Mouse (Mus musculus): ENCODE results near the gene Phox2b.

The Phox2b gene

GRCm38 (mm10) chr5:67098733-67099323 is at the start of gene Phox2b:
TSS of gene Phox2b (minus strand) at chr5:67099301.
- Histone ChIP-seq H3K36me3 (ENCODE audit: control insufficient read depth, insufficient read depth, low read length, poor library complexity, severe bottlenecking) (no peaks in the 10 kb centered on the region), H3K27me3 (ENCODE audit: control insufficient read depth, insufficient read depth, low read length, poor library complexity, severe bottlenecking) (no peaks in the 10 kb centered on the region; the same call in 1 of the 2 replicates)
- DNase-seq (ENCODE audit: low read depth, low spot score) = no peak

DNA sequence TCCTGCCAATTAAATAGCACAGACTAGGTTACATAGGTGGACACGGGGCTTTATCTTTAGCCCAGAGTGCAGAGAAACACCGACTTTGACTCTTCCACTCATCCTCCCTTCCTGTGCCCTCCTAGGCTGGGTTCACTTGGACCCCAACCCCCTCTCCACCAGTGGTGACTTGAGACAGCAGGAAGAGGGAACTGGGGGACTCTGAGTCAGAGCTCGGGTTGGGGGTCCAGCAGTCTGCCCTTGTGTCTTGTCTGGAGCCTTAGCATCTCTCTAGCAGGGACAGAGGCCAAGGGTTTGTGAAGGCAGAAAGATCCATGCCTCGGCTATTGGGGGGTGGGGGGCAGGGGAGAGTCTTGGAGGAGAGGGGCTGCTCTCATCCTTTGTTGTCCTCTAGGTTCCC is 43.5 kb upstream of the Phox2b start:
- no peaks in the 10 kb centered on the region for H3K27me3 ChIP-seq (ENCODE audit: control insufficient read depth, insufficient read depth, low read length, poor library complexity, severe bottlenecking)
- DNase-seq (ENCODE audit: low read depth, low spot score) = no peak

DNA sequence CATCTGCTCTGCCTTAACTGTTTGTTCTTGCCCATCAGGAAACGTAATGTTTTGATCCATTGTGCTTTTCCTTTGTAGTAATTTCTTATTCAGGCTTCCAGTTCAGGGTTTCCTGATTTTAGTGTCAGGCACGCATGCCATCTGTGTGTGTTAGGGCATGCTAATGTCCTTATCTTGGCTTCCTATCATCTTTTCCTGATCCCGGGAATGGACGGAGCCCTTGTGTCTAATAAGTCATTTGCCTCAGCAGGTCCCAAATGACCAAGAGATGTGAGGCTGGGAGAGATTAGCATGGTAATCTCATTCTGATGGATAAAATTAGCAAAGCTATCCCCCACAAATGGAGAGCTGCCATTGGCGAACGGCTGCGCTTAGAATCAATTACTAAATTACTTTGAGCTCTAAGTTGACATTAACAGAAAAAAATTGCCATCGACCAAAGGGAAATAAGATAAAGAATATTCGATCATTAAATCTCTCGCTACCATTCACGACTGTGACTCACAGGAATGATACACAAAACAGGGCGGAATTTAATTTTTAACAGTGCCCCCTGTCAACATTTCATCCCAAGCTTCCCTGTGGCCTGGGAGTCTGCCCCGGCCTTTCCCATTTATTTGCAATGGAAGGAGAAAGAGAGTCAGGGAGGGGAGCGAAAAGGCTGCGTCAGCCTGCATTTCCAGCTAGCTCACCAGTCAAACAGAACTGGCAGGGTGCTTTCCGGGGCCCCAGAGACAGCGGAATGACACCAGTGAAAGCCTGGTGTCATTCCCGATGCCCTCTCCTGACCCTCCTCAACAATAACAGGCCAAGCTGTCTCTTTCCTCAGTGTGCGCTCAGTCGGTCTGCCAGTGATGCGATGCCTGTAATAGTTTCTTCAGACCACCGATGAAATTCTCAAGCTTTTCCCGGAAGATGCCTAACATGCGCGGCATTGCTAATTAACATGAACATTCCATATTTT is 40.2 kb upstream of the Phox2b start:
- Histone ChIP-seq H3K36me3 (ENCODE audit: control insufficient read depth, insufficient read depth, low read length, poor library complexity, severe bottlenecking) (no peaks in the 10 kb centered on the region), H3K27me3 (ENCODE audit: control insufficient read depth, insufficient read depth, low read length, poor library complexity, severe bottlenecking) (no peaks in the 10 kb centered on the region)
- DNase-seq (ENCODE audit: low read depth, low spot score) = no peak

More for the DNA sequence above, 43.5 kb upstream of the Phox2b start:
- H3K36me3 ChIP-seq (ENCODE audit: control insufficient read depth, insufficient read depth, low read length, poor library complexity, severe bottlenecking) = no peaks in the 10 kb centered on the region

- H3K27me3 ChIP-seq (ENCODE audit: control insufficient read depth, insufficient read depth, low read length, poor library complexity, severe bottlenecking) = no peaks in the 10 kb centered on the region
- no peaks in the 10 kb centered on the region for H3K36me3 ChIP-seq (ENCODE audit: control insufficient read depth, insufficient read depth, low read length, poor library complexity, severe bottlenecking)
- DNase-seq (ENCODE audit: low read depth, low spot score) = no peak
These were observed 39.5 kb upstream of the Phox2b start for GRCm38 (mm10) chr5:67138643-67139042.

- DNase-seq (ENCODE audit: low read depth, low spot score) = no peak
These were observed 35.6 kb upstream of the Phox2b start for GRCm38 (mm10) chr5:67134698-67135097.

DNA sequence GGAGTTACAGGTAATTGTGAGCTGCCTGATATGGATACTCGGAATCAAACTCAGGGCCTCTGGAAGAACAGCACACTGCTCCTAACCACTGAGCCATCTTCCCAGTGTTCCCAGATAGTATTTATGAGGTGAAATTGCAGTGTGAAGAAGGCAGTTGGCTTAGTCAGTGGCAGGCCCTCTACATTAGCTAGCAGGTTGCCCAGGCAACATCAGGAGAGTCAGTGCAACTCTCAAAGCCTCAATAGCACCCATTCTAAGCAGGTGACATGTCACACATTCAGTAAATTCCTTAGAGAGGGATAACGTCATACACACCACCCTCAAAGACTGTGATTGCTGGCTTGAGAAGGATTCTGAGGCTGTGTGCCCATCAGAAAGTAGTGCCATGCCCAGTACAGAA is 32.6 kb upstream of the Phox2b start:
- Histone ChIP-seq H3K27me3 (ENCODE audit: control insufficient read depth, insufficient read depth, low read length, poor library complexity, severe bottlenecking) (no peaks in the 10 kb centered on the region), H3K36me3 (ENCODE audit: control insufficient read depth, insufficient read depth, low read length, poor library complexity, severe bottlenecking) (no peaks in the 10 kb centered on the region)
- no peak for DNase-seq (ENCODE audit: low read depth, low spot score)

More at GRCm38 (mm10) chr5:67134698-67135097, 35.6 kb upstream of the Phox2b start:
- Histone ChIP-seq H3K27me3 (ENCODE audit: control insufficient read depth, insufficient read depth, low read length, poor library complexity, severe bottlenecking) (no peaks in the 10 kb centered on the region), H3K36me3 (ENCODE audit: control insufficient read depth, insufficient read depth, low read length, poor library complexity, severe bottlenecking) (no peaks in the 10 kb centered on the region)

DNA sequence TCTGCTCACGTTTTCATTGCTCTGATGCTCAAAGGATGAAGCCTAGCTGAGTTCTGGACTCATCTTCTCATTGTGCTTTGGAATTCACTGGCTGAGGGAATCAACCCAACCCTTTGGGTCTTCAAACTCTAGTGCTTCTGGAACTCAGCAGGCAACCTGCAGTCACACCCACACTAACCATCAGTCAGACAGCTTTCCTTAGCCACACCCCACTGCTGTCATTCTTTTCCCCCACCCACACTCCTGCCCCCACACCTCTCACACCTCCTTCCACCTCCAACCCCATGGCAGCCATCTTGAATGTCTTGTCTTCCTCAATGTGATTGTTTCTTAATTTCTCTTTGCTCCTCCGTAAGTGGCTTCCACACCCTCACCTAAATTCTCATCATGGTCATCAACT is 7.2 kb upstream of the Phox2b start:
- DNase-seq (ENCODE audit: low read depth, low spot score) = no peak
- no peaks in the 10 kb centered on the region for H3K27me3 ChIP-seq (ENCODE audit: control insufficient read depth, insufficient read depth, low read length, poor library complexity, severe bottlenecking)
- H3K36me3 ChIP-seq (ENCODE audit: control insufficient read depth, insufficient read depth, low read length, poor library complexity, severe bottlenecking) = no peaks in the 10 kb centered on the region

GRCm38 (mm10) chr5:67103016-67103415 is 3.9 kb upstream of the Phox2b start:
- H3K36me3 ChIP-seq (ENCODE audit: control insufficient read depth, insufficient read depth, low read length, poor library complexity, severe bottlenecking) = no peaks in the 10 kb centered on the region
- DNase-seq (ENCODE audit: low read depth, low spot score) = no peak
- H3K27me3 ChIP-seq (ENCODE audit: control insufficient read depth, insufficient read depth, low read length, poor library complexity, severe bottlenecking) = no peaks in the 10 kb centered on the region; the same call in 1 of the 2 replicates

- no peaks in the 10 kb centered on the region; the same call in 1 of the 2 replicates for H3K27me3 ChIP-seq (ENCODE audit: control insufficient read depth, insufficient read depth, low read length, poor library complexity, severe bottlenecking)
- DNase-seq (ENCODE audit: low read depth, low spot score) = no peak
These were observed 2.9 kb upstream of the Phox2b start for GRCm38 (mm10) chr5:67101793-67102600.

GRCm38 (mm10) chr5:67101395-67101760 is 2.3 kb upstream of the Phox2b start:
- Histone ChIP-seq H3K27me3 (ENCODE audit: control insufficient read depth, insufficient read depth, low read length, poor library complexity, severe bottlenecking) (no peaks in the 10 kb centered on the region; the same call in 1 of the 2 replicates), H3K36me3 (ENCODE audit: control insufficient read depth, insufficient read depth, low read length, poor library complexity, severe bottlenecking) (no peaks in the 10 kb centered on the region)
- no peak for DNase-seq (ENCODE audit: low read depth, low spot score)

More at GRCm38 (mm10) chr5:67101793-67102600, 2.9 kb upstream of the Phox2b start:
- H3K36me3 ChIP-seq (ENCODE audit: control insufficient read depth, insufficient read depth, low read length, poor library complexity, severe bottlenecking) = no peaks in the 10 kb centered on the region

- DNase-seq (ENCODE audit: low read depth, low spot score) = no peak
- H3K27me3 ChIP-seq (ENCODE audit: control insufficient read depth, insufficient read depth, low read length, poor library complexity, severe bottlenecking) = no peaks in the 10 kb centered on the region; the same call in 1 of the 2 replicates
- no peaks in the 10 kb centered on the region for H3K36me3 ChIP-seq (ENCODE audit: control insufficient read depth, insufficient read depth, low read length, poor library complexity, severe bottlenecking)
These were observed 1.7 kb upstream of the Phox2b start for GRCm38 (mm10) chr5:67100564-67101394.

- no peak for DNase-seq (ENCODE audit: low read depth, low spot score)
- Histone ChIP-seq H3K27me3 (ENCODE audit: control insufficient read depth, insufficient read depth, low read length, poor library complexity, severe bottlenecking) (no peaks in the 10 kb centered on the region; the same call in 1 of the 2 replicates), H3K36me3 (ENCODE audit: control insufficient read depth, insufficient read depth, low read length, poor library complexity, severe bottlenecking) (no peaks in the 10 kb centered on the region)
These were observed 531 bp upstream of the Phox2b start for GRCm38 (mm10) chr5:67099393-67100271.

- no peaks in the 10 kb centered on the region; the same call in 1 of the 2 replicates for H3K27me3 ChIP-seq (ENCODE audit: control insufficient read depth, insufficient read depth, low read length, poor library complexity, severe bottlenecking)
- DNase-seq (ENCODE audit: low read depth, low spot score) = no peak
- no peaks in the 10 kb centered on the region for H3K36me3 ChIP-seq (ENCODE audit: control insufficient read depth, insufficient read depth, low read length, poor library complexity, severe bottlenecking)
These were observed 909 bp downstream of the Phox2b start for GRCm38 (mm10) chr5:67098051-67098732.
